Mouse (Mus musculus): ENCODE results near the gene Dot1l.

DNA sequence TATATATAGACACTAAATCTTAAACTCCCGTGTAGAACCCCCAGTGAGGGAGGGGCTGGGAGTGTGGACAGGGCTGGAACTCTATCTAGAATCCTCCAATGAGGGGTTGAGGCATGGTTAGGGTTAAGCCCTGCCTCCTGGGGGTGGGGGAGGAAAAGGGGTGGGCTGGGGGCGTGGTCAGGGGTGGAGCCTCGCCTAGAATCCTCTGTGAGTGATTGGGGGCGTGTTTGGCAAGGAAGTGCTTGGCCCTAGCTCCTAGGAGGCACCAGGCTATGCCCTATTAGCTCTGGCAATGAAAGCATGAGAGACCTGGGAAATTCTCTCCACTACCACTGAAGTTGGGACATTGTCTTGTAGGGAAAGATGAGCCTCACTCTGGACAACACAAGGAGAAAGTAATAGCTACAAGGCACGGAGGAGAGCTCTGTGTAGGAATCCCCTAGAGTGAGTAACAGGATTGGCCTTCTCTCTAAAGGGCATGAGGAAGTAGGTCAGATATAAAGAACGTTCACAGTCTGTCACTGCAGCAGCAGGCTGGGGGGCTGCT, 2.9 kb upstream of the Dot1l start:
- TF ChIP-seq CTCF (IDR thresholded peaks at IDR 0.05; ENCODE audit: low read depth) (no peak), EP300 (IDR thresholded peaks at IDR 0.05; ENCODE audit: low read depth) (no peak)

Data from liver, postnatal 0 days (tissue).